Mouse (Mus musculus): Measurements from ENCODE around the gene Scamp5. TPM values are rescaled to one million over a fixed set of nuclear protein-coding genes. Genes with fewer than 3 reads are reported as not detected.
"Not testable (repeated sequence)": the region's sequence is repeated elsewhere in the genome, so short reads cannot be mapped to it uniquely, and the experiment has no call there.

Scamp5 gene
- total RNA-seq, 2 experiments from 2014 or later: 381 to 400 TPM

DNA sequence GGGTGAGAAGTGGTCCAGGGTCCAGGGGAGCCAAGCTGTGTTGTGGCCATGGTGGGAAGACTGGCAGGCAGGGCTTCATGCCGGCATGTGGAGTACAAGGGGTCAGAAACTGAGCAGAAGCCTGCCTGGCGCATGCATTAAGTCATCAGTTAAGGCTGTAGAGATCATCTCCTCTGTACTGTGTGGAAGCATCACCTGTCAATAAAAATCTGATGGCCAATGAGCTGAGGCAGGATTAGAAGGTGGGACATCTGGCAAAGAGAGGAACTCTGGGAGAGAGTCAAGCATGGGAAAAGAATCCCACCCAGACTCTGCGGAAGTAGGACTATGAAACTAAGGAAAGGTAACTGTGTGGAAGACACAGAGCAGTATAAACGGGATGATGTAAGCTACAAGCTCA, 14.3 kb downstream of the Scamp5 start:
- DNase-seq (ENCODE audit: low spot score in 2 of 2): no peak

DNA sequence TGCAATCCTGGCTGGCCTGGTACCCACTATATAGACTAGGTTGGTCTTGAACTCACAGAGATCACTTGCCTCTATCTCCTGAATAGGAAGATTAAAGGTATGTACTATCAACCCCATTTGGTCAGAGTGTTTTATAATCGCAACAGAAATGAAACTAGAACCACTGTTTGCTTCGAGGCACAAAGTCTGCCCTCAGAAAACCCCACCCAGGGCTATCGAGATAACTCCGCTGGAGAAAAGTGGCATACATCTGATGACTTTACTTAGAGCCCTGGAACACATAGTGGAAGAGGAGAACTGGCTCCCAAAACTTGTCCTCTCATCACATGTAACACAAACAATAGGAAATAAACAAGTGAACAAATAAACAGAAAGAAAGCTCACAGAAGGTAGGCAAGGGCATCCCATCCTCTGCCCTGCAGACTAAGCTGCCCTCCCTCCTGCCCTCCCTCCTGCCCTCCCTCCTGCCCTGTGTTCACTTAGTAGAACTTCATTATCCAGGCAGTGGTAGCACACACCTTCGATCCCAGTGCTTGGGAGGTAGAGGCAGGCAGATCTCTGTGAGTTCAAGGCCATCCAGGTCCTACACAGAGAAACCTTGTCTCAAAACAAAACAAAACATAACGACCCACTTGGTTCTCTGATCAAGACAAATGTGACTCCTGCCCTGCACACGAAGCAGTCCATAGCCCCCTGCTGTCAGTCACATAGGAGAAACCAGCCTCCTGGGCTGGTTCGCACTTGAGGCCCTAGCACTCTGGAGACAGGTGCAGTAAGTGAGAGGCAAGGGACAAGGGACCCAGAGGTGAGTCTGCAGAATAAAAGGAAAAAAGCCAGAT, 15.0 kb downstream of the Scamp5 start:
- no peak for DNase-seq (ENCODE audit: low spot score in 2 of 2)

DNA sequence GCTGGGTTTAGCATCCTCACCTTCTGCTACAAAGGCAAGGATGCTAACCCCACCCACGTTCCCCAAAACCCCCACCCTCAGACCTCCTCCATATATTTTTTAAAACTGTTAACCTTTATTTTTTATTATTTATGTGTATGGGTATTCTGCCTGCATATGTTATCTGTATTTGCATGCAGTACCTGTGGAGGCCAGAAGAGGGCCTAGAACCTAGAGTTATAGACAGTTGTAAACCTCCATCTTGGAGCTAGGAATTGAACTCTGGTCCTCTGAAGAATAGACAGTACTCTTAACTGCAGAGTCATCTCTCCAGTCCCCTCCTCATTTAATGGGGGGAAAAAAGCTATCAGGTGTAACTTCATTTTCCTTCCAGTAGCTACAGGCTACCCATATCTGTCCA, 18.1 kb downstream of the Scamp5 start:
- no peak for DNase-seq (ENCODE audit: low spot score in 2 of 2)

DNA sequence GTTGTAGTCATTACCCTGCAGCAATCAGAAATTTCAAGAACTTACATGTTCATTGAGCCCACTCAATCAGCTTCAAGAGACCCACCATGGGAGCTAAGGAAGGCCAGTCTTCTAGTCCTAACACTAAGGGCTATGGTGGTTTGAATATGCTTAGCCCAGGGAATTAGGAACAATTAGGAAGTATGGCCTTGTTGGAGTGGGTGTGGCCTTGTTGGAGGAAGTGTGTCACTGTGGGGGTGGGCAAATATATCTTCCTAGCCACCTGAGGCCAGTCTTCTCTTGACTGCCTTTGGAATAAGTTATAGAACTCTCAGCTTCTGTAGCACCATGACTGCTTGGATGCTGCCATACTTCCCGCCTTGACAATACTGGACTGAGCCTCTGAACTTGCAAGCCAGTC, 27.2 kb downstream of the Scamp5 start:
- no peak for DNase-seq (ENCODE audit: low spot score in 2 of 2)

DNA sequence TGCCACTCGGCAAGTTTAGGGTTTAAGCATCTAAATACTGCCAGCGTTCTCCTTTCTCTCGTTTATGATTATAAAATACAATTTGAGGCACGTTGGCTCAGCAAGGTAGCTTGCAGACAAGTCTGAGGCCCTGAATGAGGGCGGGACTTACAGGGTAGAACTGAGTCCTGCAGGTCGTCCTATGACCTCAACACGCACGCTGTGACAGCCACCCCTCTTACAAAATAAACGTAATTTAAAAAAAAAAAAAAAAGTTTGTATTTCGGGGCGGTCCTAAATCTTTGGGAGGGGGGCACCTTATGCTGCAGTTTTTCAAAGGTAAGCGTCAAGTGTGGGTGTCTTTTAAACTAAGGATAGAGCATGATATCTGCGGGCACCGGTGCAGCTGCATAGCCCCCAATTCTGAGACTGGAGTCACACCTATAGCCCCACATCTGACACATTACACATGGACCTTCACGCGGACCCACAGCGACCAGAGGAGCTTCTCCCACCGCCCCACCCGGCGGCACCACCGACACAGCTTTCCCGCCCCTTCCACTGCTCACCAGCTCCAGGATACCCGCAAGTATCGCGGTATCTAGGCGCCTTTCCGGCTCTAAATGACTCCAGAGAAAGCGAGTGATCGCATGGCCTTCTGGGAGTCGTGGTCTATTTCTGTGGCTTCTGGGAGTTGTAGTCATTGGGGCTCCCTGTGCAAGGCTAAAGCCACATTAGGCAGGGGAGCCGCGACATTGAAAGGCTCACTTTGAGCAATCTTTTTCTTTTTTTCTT, 28.2 kb downstream of the Scamp5 start, which contains the start of gene Ppcdc:
TSS of gene Ppcdc (minus strand) at position 603 of the 774 bp plus-strand sequence.
- peak; percentile 88 to 92 for DNase-seq (ENCODE audit: low spot score in 2 of 2)

DNA sequence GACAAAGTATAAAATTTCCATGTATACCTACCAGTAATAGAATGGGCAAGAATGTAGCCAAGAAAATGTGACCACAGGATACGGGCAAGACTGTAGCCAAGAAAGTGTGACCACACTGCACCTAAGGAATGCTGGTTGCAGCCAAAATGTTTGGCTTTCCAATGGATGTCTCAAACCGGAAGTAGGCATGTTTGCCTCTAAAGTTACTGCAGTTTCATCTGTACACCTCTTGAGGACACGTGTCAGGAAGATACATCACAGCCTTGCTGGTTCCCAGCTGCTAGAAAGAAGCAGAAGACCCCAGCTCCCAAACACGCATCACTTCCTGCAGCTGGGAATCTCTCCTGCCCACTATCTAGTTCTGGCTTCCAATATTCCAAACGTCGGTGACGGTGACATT, 28.8 kb downstream of the Scamp5 start:
- no peak for DNase-seq (ENCODE audit: low spot score in 2 of 2)

DNA sequence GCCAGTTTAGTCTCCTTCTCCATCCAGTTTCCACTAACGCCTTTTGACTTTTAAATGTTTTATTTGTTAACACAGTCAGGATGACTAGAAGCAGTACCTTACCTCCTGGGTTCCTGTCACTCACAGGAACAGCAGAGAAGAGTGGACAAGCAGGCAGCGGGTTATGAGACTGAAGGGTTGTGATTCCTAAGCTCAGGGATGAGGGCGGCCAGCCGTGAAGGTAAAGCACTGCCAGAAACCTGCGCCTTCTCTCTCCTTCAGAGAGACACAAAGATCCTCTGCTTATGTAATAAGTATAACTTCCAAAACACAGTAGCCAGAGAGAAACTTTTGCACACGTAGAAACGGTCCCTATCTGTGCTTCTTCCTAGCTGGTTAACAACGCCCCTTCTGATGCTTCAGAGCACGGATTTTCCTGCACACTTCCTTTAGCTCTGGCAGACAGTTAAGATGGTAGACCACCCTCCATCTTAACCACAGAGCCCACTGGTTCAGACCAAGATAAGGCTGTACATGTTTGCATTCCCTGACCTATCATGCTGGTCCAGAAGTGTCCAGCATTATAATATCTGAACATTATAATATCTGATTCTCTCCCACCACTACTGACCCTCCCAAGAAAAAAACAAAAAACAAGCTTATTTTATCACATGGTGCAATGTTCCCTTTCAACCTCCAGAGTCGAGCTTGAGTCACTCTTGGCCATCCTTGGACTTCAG, 29.8 kb downstream of the Scamp5 start:
- DNase-seq (ENCODE audit: low spot score in 2 of 2): no peak

DNA sequence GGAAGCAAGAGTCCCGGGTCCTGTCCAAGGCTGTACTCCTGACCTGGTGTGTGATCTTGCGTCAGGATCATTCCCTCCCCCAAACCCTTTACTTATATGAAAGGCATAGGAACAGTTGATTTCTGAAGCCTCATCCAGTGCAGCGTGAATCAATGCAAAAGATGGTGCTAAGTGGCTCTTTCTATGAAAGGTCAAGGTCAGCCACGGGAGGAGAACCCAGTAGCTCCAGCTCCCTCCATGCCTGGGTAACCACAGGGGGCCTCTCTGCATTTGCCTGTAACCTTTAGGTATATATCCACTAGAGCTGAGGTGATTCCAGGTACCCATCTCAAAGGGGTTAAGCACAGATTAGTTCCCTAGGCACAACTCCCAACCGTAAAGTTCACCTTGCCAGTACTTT, 31.7 kb downstream of the Scamp5 start:
- DNase-seq (ENCODE audit: low spot score in 2 of 2): no peak

DNA sequence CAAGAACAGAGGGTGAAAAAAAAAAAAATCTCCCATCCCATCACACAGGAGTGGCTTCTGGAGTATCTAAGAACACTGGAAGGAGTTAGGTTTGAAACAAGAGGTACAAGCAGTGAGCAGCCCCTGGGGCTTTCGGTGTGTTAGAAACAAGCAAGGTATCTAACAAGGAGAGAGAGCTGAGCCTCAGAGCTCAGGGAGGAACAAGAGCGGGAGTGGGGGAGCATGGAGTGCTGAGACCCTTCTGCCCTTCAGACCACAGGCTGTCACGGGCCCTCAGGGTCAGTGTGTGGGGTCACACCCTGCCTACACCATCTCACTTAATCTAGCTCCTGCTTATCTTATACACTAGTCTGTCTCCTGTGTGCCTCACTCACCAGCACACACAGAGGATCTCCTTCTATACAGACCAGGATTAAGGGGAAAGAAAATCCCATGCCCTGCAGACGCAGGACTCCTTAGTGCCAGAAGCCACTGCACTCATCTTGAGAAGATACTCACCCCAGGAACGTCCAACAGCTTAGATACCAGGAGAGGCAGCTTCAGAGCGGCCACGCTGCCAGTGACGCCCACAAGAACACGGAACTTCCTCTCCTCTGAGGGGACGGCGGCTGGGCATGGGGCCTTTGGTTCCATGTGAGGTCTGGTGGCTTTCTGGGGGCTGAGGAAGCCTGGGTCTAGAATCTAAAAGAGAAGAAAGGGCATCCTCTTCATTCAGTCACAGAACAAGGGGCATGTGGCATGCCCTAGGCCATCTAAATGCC, 33.3 kb downstream of the Scamp5 start:
- no peak for DNase-seq (ENCODE audit: low spot score in 2 of 2)

DNA sequence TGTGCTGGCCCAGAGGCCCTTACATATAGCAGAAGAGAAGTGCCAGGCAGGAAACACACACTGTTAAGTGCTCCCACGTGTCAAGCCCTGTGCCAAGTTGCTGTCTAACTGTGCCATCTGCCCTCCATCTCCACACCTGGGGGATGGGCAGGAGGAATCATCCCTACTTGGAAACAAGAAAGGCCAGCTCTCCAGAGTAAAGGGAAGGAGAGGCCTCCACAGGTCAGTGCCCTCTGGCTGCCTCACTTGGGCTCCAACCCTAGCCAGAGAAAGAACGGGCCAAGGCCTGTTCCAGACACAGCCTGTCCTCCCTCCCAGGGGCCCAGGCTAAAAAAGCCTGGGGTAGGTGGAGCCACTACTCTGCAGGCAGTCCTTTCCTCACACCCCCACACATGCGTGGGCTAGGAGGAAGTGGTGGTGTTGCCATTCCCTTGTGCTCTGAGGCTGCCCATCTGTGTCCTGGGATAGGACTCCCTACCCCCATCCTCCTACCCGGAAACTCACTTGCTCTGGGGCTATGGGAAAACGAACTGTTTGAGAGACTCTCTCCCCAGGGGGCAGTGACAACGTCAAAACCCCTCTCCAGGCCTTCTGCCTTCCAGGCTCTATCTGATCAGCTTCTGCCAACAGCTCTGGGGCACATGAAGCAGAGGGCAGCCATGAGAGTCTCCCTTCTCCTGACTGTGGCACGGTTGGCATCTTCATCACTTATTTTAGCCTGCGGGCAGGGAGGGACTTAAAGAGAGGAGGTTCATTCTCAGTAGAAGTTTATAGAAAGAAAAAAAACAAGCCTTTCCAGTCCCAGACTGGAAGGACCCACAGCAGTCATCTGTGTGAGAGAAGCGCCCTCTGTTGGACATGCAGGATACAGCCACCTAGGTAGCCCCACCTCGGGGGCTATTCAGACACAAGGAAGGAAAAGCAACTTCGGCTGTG, 34.5 kb downstream of the Scamp5 start:
- DNase-seq (ENCODE audit: low spot score in 2 of 2): peak; percentile 80 to 87

DNA sequence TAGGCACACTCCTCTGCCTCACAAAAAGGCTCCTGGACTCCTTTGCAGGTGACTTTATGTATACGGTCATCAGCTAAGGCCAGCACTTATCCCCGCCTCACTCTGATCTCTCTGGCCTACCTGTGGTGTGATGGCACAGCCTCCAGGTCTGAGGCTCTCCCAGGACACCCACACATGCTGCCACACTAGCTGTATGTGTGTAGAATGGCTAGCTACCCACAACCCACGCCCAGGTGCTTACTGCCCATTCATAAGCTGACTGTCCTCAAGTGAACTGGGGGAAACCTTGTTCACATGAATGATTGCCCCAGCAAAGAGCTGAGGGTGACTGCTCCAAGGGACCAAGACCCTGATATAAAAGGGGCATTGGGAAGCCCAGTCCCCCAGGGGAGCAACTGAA, 35.4 kb downstream of the Scamp5 start:
- no peak for DNase-seq (ENCODE audit: low spot score in 2 of 2)

DNA sequence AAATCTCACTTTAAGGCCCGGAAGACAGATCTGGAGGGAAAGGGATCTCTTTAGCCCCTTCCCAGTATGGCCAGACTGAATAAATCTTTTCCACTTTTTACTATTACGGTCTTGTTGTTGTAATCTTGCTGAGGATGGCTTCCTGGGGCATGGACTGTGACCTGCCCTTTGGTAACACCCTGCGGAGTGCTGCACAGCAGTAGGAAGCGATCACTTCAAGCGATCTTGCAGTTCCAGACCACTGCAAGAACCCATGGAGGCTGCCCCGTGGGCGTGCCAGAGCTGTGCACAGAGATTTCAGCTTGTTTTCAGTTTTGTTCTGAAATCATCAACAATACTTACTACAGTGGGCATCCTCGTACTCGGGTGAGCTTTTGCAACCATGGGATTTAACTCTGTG, 36.7 kb downstream of the Scamp5 start:
- DNase-seq (ENCODE audit: low spot score in 2 of 2): no peak

DNA sequence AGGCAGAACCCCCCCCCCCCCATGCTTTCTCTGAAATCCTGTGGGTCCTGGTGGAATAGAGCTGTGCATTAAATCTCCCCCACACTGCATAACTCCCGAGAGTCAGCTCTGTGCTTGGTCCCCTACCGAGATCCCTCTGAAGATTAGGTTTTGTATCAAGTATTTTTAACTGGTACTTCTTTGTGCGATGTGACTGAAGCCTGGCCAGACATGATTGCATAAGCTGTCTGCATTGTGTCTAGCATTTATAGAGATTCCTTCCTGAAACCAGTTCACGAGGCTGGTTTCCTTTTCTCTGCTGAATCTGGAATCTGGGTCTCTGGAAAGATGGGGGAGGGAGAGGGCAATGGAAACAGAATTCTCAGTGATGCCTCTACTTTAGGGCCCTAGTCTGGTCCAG, 39.5 kb downstream of the Scamp5 start:
- peak in 1 of 2 experiments; percentile 30 for DNase-seq (ENCODE audit: low spot score in 2 of 2)

DNA sequence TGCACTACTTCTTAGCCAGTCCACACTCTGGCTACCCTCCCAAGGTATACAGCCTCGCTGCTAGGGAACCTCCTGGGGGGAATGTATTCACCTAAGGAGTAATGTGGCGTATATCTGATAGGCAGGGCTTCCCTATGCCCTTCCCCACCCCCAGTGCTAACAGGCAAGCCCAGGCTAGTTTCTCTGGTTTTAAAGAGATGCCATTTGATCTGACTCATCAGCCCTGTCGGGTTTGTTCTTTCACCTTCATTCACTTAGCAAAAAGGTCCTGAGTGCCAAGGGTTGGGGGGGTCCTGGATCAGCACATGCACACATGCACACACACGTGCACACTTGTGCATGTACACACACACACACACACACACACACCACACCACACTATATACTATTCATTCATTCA, 39.9 kb downstream of the Scamp5 start:
- DNase-seq (ENCODE audit: low spot score in 2 of 2): no peak

DNA sequence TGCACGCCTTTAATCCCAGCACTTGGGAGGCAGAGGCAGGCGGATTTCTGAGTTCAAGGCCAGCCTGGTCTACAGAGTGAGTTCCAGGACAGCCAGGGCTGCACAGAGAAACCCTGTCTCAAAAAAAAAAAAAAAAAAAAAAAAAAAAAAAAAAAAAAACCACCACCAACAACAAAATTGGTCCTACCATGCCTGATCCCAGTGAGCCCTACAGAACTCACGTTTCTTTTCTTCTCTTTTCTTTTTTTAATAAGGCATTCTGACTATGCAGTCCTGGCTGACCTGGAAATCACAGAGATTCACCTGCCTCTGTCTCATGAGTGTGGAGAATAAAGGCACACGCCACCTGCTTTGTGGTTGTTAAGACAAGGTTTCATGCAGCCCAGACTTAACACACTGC, 40.7 kb downstream of the Scamp5 start:
- not testable (repeated sequence) for DNase-seq (ENCODE audit: low spot score in 2 of 2)

DNA sequence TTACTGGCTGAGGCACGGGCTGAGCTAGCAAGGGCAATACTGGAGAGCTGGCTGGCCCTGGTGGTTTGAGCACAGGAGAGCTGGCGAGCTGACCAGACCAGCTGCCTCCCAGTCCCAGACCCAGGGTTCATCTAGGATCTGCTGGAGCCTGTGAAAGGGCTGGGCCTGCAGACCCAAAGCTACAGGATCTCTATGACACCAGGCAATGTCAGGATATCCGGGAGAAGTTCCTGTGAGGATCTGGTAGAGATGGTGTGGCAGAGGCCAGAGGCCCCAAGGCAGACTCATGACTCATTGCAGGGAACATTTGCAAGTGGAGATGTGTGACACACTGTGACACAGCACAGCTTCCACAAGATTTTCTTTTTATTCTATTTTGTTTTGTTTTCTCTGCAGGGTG, 42.7 kb downstream of the Scamp5 start:
- DNase-seq (ENCODE audit: low spot score in 2 of 2): no peak

DNA sequence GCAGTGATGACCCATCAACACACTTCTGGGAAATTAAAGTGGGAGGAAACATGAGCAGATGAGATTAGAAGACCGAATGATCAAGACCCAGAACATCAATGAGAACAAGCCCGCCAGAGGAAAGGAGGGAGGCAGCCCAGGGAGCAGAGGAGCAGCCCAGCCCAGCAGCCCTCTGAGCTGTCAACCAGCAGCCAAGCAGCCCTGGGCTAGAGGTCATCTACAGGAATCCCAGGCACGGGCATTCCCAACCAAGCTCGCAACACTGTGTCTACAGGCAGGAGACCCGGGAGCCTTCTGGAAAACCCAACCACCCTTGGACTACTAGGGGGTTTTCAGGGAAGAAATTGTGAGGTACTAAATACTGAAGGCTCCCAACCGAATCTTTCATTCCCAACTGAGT, 43.8 kb downstream of the Scamp5 start:
- no peak for DNase-seq (ENCODE audit: low spot score in 2 of 2)

DNA sequence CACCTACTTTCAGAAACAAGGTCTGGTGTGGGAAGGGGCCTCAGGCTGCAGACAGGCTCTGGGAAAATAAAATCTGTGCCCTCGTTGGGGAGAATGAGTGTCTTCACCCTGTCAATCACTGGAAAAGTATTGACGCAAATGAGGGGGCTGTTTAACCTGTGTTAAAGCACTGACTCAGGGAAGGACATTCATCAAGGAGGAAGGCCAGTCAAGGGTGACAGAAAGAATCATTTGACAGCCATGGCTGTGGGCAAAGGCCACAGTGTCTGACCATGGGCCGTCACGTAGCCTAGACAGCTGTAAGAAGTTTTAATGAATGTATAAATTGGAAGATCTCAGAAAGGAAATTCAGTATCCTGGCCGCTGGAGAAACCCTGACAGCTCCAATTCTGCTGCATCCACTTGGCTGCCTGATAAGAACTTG, 46.2 kb downstream of the Scamp5 start:
- DNase-seq (ENCODE audit: low spot score in 2 of 2): no peak

DNA sequence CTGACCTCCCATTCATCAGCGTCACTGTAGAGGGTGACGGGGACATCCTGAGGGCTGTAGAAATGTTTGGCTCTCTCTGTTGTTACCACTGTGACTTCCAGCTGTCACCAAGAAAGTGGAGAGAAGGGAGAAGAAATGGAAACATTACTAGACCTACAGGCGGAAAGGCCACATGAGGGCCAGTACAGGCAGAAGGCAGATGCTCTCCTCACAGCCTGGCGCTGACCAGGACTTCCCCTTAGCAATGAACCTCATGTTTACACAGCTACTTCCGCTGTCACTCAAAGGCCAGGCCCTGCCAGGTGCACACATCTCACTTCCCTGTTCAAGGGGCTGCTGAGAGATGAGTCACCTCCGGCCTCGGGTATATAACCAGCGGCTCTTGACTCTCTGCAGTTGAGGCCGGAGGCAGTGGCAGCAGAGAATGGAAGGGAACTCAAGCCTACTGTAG, 46.7 kb downstream of the Scamp5 start:
- no peak for DNase-seq (ENCODE audit: low spot score in 2 of 2)

Measured in left cerebral cortex, adult 18-20 months (tissue).